29 mouse cellular contexts compared by ENCODE assay signal in genomic region chr7:122206121-122206520, GRCm38 (mm10). TPM values are rescaled to one million over a fixed set of nuclear protein-coding genes. Genes with fewer than 3 reads are reported as not detected.
DNase-seq lines count a peak whose midpoint lies in the region; ATAC-seq and TF ChIP-seq lines count a peak whose summit lies in the region.
"Had no signal": no experiment of that assay in that cellular context is flagged by ENCODE, and none has a peak within 500 bp of the region (broad histone marks: within the 10 kb centered on the region; RNA-seq: fewer than 3 reads in every experiment).

No protein-coding gene starts in this region.

- no peak for TF ChIP-seq EP300 in liver, postnatal 0 days (IDR thresholded peaks at IDR 0.05; ENCODE audit: low read depth)

- no peaks in the 10 kb centered on the region for H3K79me2 ChIP-seq in liver, adult 2 months (ENCODE audit: control insufficient read depth, insufficient read depth, low read length)

- DNase-seq in liver, adult 2 months (ENCODE audit: extremely low read depth, low read depth, low spot score) = peak; percentile 24
- no peak for DNase-seq in liver, postnatal 0 days
- no peak for DNase-seq in natural killer cell, adult 2 months (ENCODE audit: low spot score in 2 of 2)
- DNase-seq in thymus, postnatal 25 days = no peak
- DNase-seq in adrenal gland, adult 18-20 months (ENCODE audit: low spot score in 2 of 2) = no peak
- DNase-seq: adrenal gland, adult 8-10 months; adrenal gland, postnatal 36 days; cerebellum, adult 11 months; cerebellum, adult 2 months; cerebellum, adult 9-11 months; cerebellum, postnatal 25 days; gastrocnemius, postnatal 10 days; gastrocnemius, postnatal 36 days; heart, adult 11 months; heart, postnatal 14 days; heart, postnatal 4 days had no signal

- ATAC-seq in liver, postnatal 0 days = no peak
- ATAC-seq in granulocyte monocyte progenitor cell, adult 5-6 weeks (replicated peaks; ENCODE audit: poor library complexity, severe bottlenecking) = peak; percentile 80
- peak; percentile 54 for ATAC-seq in megakaryocyte progenitor cell, adult 5-6 weeks (replicated peaks; ENCODE audit: poor library complexity)
- ATAC-seq: CD4-positive, CD25-positive, alpha-beta regulatory T cell, adult 4 months; forebrain, embryonic 13.5 days; forebrain, embryonic 16.5 days had no signal

- H3K4me2 ChIP-seq in liver, postnatal 0 days (ENCODE audit: low read depth, low read length) = no peak overlapping the region
- H3K4me2 ChIP-seq: forebrain, embryonic 13.5 days; heart, embryonic 13.5 days; hindbrain, embryonic 12.5 days; hindbrain, embryonic 15.5 days had no signal

- H3K27ac ChIP-seq in liver, adult 2 months (replicated peaks; ENCODE audit: insufficient read depth, low read depth, low read length) = no peak overlapping the region
- H3K27ac ChIP-seq in liver, postnatal 0 days (ENCODE audit: low read depth) = no peak overlapping the region
- H3K27ac ChIP-seq: forebrain, embryonic 10.5 days; forebrain, embryonic 13.5 days; heart, embryonic 13.5 days; hindbrain, embryonic 12.5 days; hindbrain, embryonic 15.5 days had no signal

- H3K9ac ChIP-seq in liver, adult 2 months (ENCODE audit: low read depth, low read length) = no peak overlapping the region
- no peak overlapping the region for H3K9ac ChIP-seq in liver, postnatal 0 days (replicated peaks)
- H3K9ac ChIP-seq: forebrain, embryonic 13.5 days; heart, embryonic 13.5 days; hindbrain, embryonic 12.5 days; hindbrain, embryonic 15.5 days had no signal

- WGBS in liver, adult 2 months = 82% methylated on average over 2 of the region's 2 CpGs
- WGBS in liver, postnatal 0 days (ENCODE audit: insufficient replicate concordance) = 69% methylated on average over 2 of the region's 2 CpGs

- H3K27me3 ChIP-seq in liver, adult 2 months (ENCODE audit: control insufficient read depth, insufficient read depth, low read length) = no peaks in the 10 kb centered on the region
- H3K27me3 ChIP-seq in liver, postnatal 0 days (ENCODE audit: insufficient read depth, low read length) = no peaks in the 10 kb centered on the region
- H3K27me3 ChIP-seq: forebrain, embryonic 13.5 days; hindbrain, embryonic 12.5 days; hindbrain, embryonic 15.5 days had no signal

- H3K4me3 ChIP-seq in liver, adult 2 months (ENCODE audit: insufficient read depth, low read depth, low read length) = no peak overlapping the region
- H3K4me3 ChIP-seq in liver, postnatal 0 days (ENCODE audit: low read depth, low read length) = no peak overlapping the region
- H3K4me3 ChIP-seq: forebrain, embryonic 10.5 days; forebrain, embryonic 13.5 days; heart, embryonic 13.5 days; hindbrain, embryonic 12.5 days; hindbrain, embryonic 15.5 days had no signal

- H3K9me3 ChIP-seq in liver, postnatal 0 days (ENCODE audit: low read length) = no peaks in the 10 kb centered on the region
- H3K9me3 ChIP-seq: forebrain, embryonic 10.5 days; forebrain, embryonic 13.5 days; heart, embryonic 13.5 days; hindbrain, embryonic 12.5 days; hindbrain, embryonic 15.5 days had no signal

- H3K4me1 ChIP-seq in liver, adult 2 months (ENCODE audit: control insufficient read depth, insufficient read depth, low read length) = no peaks in the 10 kb centered on the region
- H3K4me1 ChIP-seq in liver, postnatal 0 days (ENCODE audit: insufficient read depth) = no peaks in the 10 kb centered on the region
- H3K4me1 ChIP-seq: forebrain, embryonic 10.5 days; forebrain, embryonic 13.5 days; heart, embryonic 13.5 days; hindbrain, embryonic 12.5 days; hindbrain, embryonic 15.5 days had no signal

- TF ChIP-seq POLR2A in liver, adult 2 months (IDR thresholded peaks at IDR 0.05; ENCODE audit: extremely low read depth, insufficient read depth, low read length) = no peak

- no peak for TF ChIP-seq CTCF in liver, adult 2 months (IDR thresholded peaks at IDR 0.05; ENCODE audit: low read depth, low read length)
- no peak for TF ChIP-seq CTCF in liver, postnatal 0 days (IDR thresholded peaks at IDR 0.05; ENCODE audit: low read depth)

- no peaks in the 10 kb centered on the region for H3K36me3 ChIP-seq in liver, adult 2 months (ENCODE audit: control insufficient read depth, insufficient read depth, low read length)
- H3K36me3 ChIP-seq in liver, postnatal 0 days (replicated peaks; ENCODE audit: insufficient read depth, low read length) = no peaks in the 10 kb centered on the region
- H3K36me3 ChIP-seq: forebrain, embryonic 10.5 days; heart, embryonic 13.5 days; hindbrain, embryonic 12.5 days; hindbrain, embryonic 15.5 days had no signal

RNA-seq across cellular contexts. Expression of gene Chp2, which starts 13.2 kb away (rescaled TPM):
- 4.5 and 5.3 TPM in 2 replicates for total RNA-seq in liver, adult 2 months (2014; rRNA removed)
- polyA plus RNA-seq in liver, adult 2 months (2012; rRNA removed) = 2.5 and 2.8 TPM in 2 replicates
- polyA plus RNA-seq in liver, postnatal 0 days (2015; fragmentation: Nextera tagmentation; extraction: Ambion mirVana) = 2.1 and 2.9 TPM in 2 replicates
- 1.7 TPM in 1 of 2 replicates, not detected in the other for total RNA-seq in granulocyte monocyte progenitor cell, adult 5-6 weeks (2014; fragmentation: Nextera tagmentation)
- not detected in 2 replicates for total RNA-seq in granulocyte monocyte progenitor cell, adult 5-6 weeks (2017)
- not detected in 2 replicates for total RNA-seq in megakaryocyte progenitor cell, adult 5-6 weeks (2015)
- total RNA-seq in megakaryocyte progenitor cell, adult 5-6 weeks (2017) = not detected in 2 replicates
- 1 to 10 TPM; 2.0 to 4.5 TPM for total RNA-seq in adrenal gland, adult 18-20 months (2021)
- total RNA-seq: MEL had no signal
- polyA plus RNA-seq: C2C12; CD4-positive, CD25-positive, alpha-beta regulatory T cell, adult 4 months; embryonic facial prominence, embryonic 11.5 days; forebrain, embryonic 10.5 days had no signal

RNA-seq across cellular contexts. Expression of gene Ern2, which starts 20.1 kb away (rescaled TPM):
- total RNA-seq in liver, adult 2 months (2014; rRNA removed) = not detected in 2 replicates
- 0.04 and 0.10 TPM in 2 replicates for polyA plus RNA-seq in liver, adult 2 months (2012; rRNA removed)
- not detected in 2 replicates for polyA plus RNA-seq in liver, postnatal 0 days (2015; fragmentation: Nextera tagmentation; extraction: Ambion mirVana)
- total RNA-seq in granulocyte monocyte progenitor cell, adult 5-6 weeks (2014; fragmentation: Nextera tagmentation) = not detected in 2 replicates
- total RNA-seq in granulocyte monocyte progenitor cell, adult 5-6 weeks (2017) = not detected in 2 replicates
- total RNA-seq in megakaryocyte progenitor cell, adult 5-6 weeks (2015) = not detected in 2 replicates
- total RNA-seq in megakaryocyte progenitor cell, adult 5-6 weeks (2017) = not detected in 2 replicates
- total RNA-seq in adrenal gland, adult 18-20 months (2021) = under 1 TPM; 0.13 to 0.22 TPM
- total RNA-seq: gastrocnemius, adult 18-20 months; gastrocnemius, postnatal 10 days; gastrocnemius, postnatal 36 days; heart, postnatal 14 days; heart, postnatal 4 days; MEL had no signal
- polyA plus RNA-seq: C2C12; embryonic facial prominence, embryonic 11.5 days; forebrain, embryonic 10.5 days; heart, embryonic 13.5 days had no signal

RNA-seq across cellular contexts. Expression of gene Plk1, which starts 46.9 kb away (rescaled TPM):
- total RNA-seq in liver, adult 2 months (2014; rRNA removed) = 0.40 and 0.74 TPM in 2 replicates
- polyA plus RNA-seq in liver, adult 2 months (2012; rRNA removed) = 0.24 and 0.42 TPM in 2 replicates
- polyA plus RNA-seq in liver, postnatal 0 days (2015; fragmentation: Nextera tagmentation; extraction: Ambion mirVana) = 35.9 and 43.4 TPM in 2 replicates
- total RNA-seq in granulocyte monocyte progenitor cell, adult 5-6 weeks (2014; fragmentation: Nextera tagmentation) = 13.4 and 25.5 TPM in 2 replicates
- total RNA-seq in granulocyte monocyte progenitor cell, adult 5-6 weeks (2017) = 31.7 and 34.6 TPM in 2 replicates
- 47.5 and 49.1 TPM in 2 replicates for total RNA-seq in megakaryocyte progenitor cell, adult 5-6 weeks (2015)
- 41.1 and 45.4 TPM in 2 replicates for total RNA-seq in megakaryocyte progenitor cell, adult 5-6 weeks (2017)
- total RNA-seq in adrenal gland, adult 18-20 months (2021) = 1 to 10 TPM; 1.1 to 1.7 TPM
